Mouse (Mus musculus) B cell, adult (primary cell): ENCODE results near the gene Tmod3. TPM values are rescaled to one million over a fixed set of nuclear protein-coding genes. Genes with fewer than 3 reads are reported as not detected.

Experiments
- total RNA-seq: library from RNA; stranded (reverse); gene quantifications from 4 replicates; pipeline ENCODE4 v1.2.4, GENCODE M21; 2023; ENCODE audit not compliant: inconsistent age

Tmod3 gene
- 195 to 217 TPM (median 207 TPM) in 4 replicates for total RNA-seq

DNA sequence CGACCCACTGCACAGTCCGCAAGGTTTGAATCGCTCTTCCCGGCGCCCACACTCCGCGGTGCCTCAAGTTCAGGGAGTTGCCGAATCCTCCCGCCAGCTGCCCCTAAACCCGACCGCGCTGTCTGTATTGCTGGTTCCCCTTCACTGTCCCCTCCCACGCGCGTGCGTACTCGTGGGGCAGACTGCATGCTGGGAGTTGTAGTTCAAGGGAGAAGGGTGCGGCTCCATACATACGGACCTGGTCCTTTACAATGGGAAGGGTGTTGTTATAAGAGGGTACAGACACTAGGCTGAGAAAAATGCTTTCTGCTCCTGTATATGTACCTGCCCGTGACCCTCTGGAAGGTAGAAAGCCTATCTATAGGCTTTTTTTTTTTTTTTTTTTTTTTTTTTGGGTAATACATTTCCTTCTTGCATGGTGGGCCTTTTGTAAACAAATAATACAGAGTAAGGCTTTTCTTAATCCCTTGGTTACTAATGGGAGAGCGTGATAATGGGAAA, at the start of gene Tmod3:
Gene Tmod3, minus strand, starts transcription at position 146 of the 501 bp plus-strand sequence.

Other genes with a start within 250 kb of the Tmod3 start
- gene Bcl2l10, start 211.9 kb downstream of the Tmod3 start, total RNA-seq: not detected in 4 replicates
- gene Mapk6, start 149.7 kb downstream of the Tmod3 start, total RNA-seq: 98.2 to 112 TPM (median 99.3 TPM) in 4 replicates
- 16.6 to 19.9 TPM (median 18.4 TPM) in 4 replicates for gene Leo1, start 118.1 kb downstream of the Tmod3 start, total RNA-seq
- 0.97 to 2.9 TPM (median 1.5 TPM) in 4 replicates for gene Tmod2, start 51.7 kb upstream of the Tmod3 start, total RNA-seq
- 2.1 to 3.7 TPM (median 2.5 TPM) in 4 replicates for gene Lysmd2, start 66.1 kb upstream of the Tmod3 start, total RNA-seq
- not detected in 4 replicates for gene Scg3, start 124.4 kb upstream of the Tmod3 start, total RNA-seq
- gene Bmp5, start 215.7 kb upstream of the Tmod3 start, total RNA-seq: not detected in 4 replicates